Mouse (Mus musculus) MEL (cell line): ENCODE data around the gene Nampt. TPM values are rescaled to one million over a fixed set of nuclear protein-coding genes. Genes with fewer than 3 reads are reported as not detected.

Experiments
- DNase-seq: peaks from one replicate; pipeline ENCODE4 v3.0.0; 2011; ENCODE audit warnings: low read depth, low spot score
- H3K27ac ChIP-seq: 2 replicates; pipeline ENCODE4 v1.5.1; 2012; ENCODE audit warnings: low read depth, mild to moderate bottlenecking, control low read depth, low read length, moderate library complexity; ENCODE audit not compliant: control insufficient read depth
- H3K27me3 ChIP-seq, 2 experiments: fragments of 150-350 bp in 1 of 2; sonication (generic) in 1 of 2; 2 replicates each; pipeline ENCODE4 v1.6.1; 2012; ENCODE audit warnings: low read length in 2 of 2, mild to moderate bottlenecking in 2 of 2, improper control_type of control experiment in 1 of 2, moderate library complexity in 1 of 2; ENCODE audit not compliant: insufficient read depth in 2 of 2, control insufficient read depth in 1 of 2
- H3K36me3 ChIP-seq, 2 experiments: 2 replicates each; pipeline ENCODE4 v1.6.1; 2012 to 2014; ENCODE audit warnings: low read length in 2 of 2, improper control_type of control experiment in 1 of 2, inconsistent platforms in 1 of 2, mild to moderate bottlenecking in 1 of 2; ENCODE audit not compliant: insufficient read depth in 2 of 2, control insufficient read depth in 1 of 2
- H3K4me1 ChIP-seq, 2 experiments: fragments of 150-350 bp in 1 of 2; sonication (generic) in 1 of 2; 2 replicates each; pipeline ENCODE4 v1.6.1; 2012; ENCODE audit warnings: low read length in 2 of 2, improper control_type of control experiment in 1 of 2, mild to moderate bottlenecking in 1 of 2; ENCODE audit not compliant: insufficient read depth in 2 of 2, control insufficient read depth in 1 of 2
- H3K4me3 ChIP-seq, 2 experiments: fragments of 150-350 bp in 1 of 2; sonication (generic) in 1 of 2; 2 replicates each; pipeline ENCODE4 v1.5.1; 2012; ENCODE audit warnings: low read depth in 2 of 2, low read length in 2 of 2, mild to moderate bottlenecking in 2 of 2, moderate library complexity in 2 of 2, control low read depth in 1 of 2, improper control_type of control experiment in 1 of 2; ENCODE audit not compliant: control insufficient read depth in 1 of 2, insufficient read depth in 1 of 2
- H3K79me2 ChIP-seq: 2 replicates; pipeline ENCODE4 v1.6.1; 2012; ENCODE audit warnings: mild to moderate bottlenecking, low read length, moderate library complexity; ENCODE audit not compliant: control insufficient read depth, poor library complexity, insufficient read depth
- H3K9ac ChIP-seq: 2 replicates; pipeline ENCODE4 v1.6.1; 2012; ENCODE audit warnings: low read depth, mild to moderate bottlenecking, control low read depth, low read length, moderate library complexity; ENCODE audit not compliant: control insufficient read depth, poor library complexity, severe bottlenecking
- H3K9me3 ChIP-seq: fragments of 150-350 bp; sonication (generic); replicated peaks from 2 replicates; pipeline ENCODE4 v1.6.1; 2012; ENCODE audit warnings: mild to moderate bottlenecking, low read length, improper control_type of control experiment, moderate library complexity; ENCODE audit not compliant: insufficient read depth
- EP300 ChIP-seq, 2 experiments: IDR thresholded peaks; 2 replicates each; pipeline ENCODE4 v1.6.1; 2011; ENCODE audit warnings: improper control_type of control experiment in 2 of 2, low read length in 2 of 2, low read depth in 1 of 2, mild to moderate bottlenecking in 1 of 2
- ETS1 ChIP-seq: IDR thresholded peaks from 2 replicates; pipeline ENCODE4 v1.6.1; 2012; ENCODE audit warnings: low read depth, mild to moderate bottlenecking, inconsistent platforms, low read length, improper control_type of control experiment, moderate library complexity
- KAT2A ChIP-seq: conservative IDR thresholded peaks from 2 replicates; pipeline ENCODE4 v1.6.1; 2012; ENCODE audit warnings: low read depth, low read length, improper control_type of control experiment, inconsistent platforms
- MAFK ChIP-seq: IDR thresholded peaks from 2 replicates; pipeline ENCODE4 v1.6.1; 2011; ENCODE audit warnings: low read depth, mild to moderate bottlenecking, low read length, improper control_type of control experiment, borderline replicate concordance
- MAX ChIP-seq: IDR thresholded peaks from 2 replicates; pipeline ENCODE4 v1.6.1; 2011; ENCODE audit warnings: low read length, improper control_type of control experiment
- MAZ ChIP-seq: IDR thresholded peaks from 2 replicates; pipeline ENCODE4 v1.6.1; 2012; ENCODE audit warnings: low read depth, mild to moderate bottlenecking, inconsistent platforms, low read length, improper control_type of control experiment
- MEF2A ChIP-seq: IDR thresholded peaks from 2 replicates; pipeline ENCODE4 v1.6.1; 2014; ENCODE audit warnings: low read depth, mild to moderate bottlenecking, inconsistent platforms, low read length, improper control_type of control experiment; ENCODE audit not compliant: poor library complexity, insufficient replicate concordance, severe bottlenecking; ENCODE audit errors: extremely low read depth
- MXI1 ChIP-seq: IDR thresholded peaks from 2 replicates; pipeline ENCODE4 v1.6.1; 2011; ENCODE audit warnings: mild to moderate bottlenecking, low read depth, low read length, improper control_type of control experiment
- NELFE ChIP-seq: IDR thresholded peaks from 2 replicates; pipeline ENCODE4 v1.6.1; 2011; ENCODE audit warnings: low read depth, low read length, improper control_type of control experiment
- RAD21 ChIP-seq: IDR thresholded peaks from 2 replicates; pipeline ENCODE4 v1.6.1; 2011; ENCODE audit warnings: mild to moderate bottlenecking, low read depth, low read length, improper control_type of control experiment
- TCF12 ChIP-seq: IDR thresholded peaks from 2 replicates; pipeline ENCODE4 v1.6.1; 2014; ENCODE audit warnings: low read depth, mild to moderate bottlenecking, inconsistent platforms, low read length, improper control_type of control experiment, moderate library complexity
- UBTF ChIP-seq: IDR thresholded peaks from 2 replicates; pipeline ENCODE4 v1.6.1; 2012; ENCODE audit warnings: low read depth, mild to moderate bottlenecking, inconsistent platforms, low read length, improper control_type of control experiment, moderate library complexity, borderline replicate concordance; ENCODE audit not compliant: insufficient read depth
- USF1 ChIP-seq: IDR thresholded peaks from 2 replicates; pipeline ENCODE4 v1.6.1; 2014; ENCODE audit warnings: low read depth, mild to moderate bottlenecking, inconsistent platforms, low read length, improper control_type of control experiment, moderate library complexity
- USF2 ChIP-seq, 2 experiments: IDR thresholded peaks; 2 replicates each; pipeline ENCODE4 v1.6.1; 2011 to 2012; ENCODE audit warnings: improper control_type of control experiment in 2 of 2, low read length in 2 of 2, borderline replicate concordance in 1 of 2, inconsistent platforms in 1 of 2, low read depth in 1 of 2, mild to moderate bottlenecking in 1 of 2; ENCODE audit not compliant: insufficient read depth in 1 of 2
- polyA plus RNA-seq, 2 experiments: library from polyadenylated mRNA; stranded (reverse) in 1 of 2; unstranded in 1 of 2; fragments of >175 nt in 1 of 2; fragments of >200 nt in 1 of 2; gene quantifications; 2 replicates each; pipeline versions ENCODE4 v1.2.1 to v1.2.4; 2012; ENCODE audit warnings: low replicate concordance in 2 of 2, low read depth in 1 of 2; ENCODE audit not compliant: insufficient read length in 2 of 2, insufficient read depth in 1 of 2, missing spikeins in 1 of 2
- total RNA-seq: library from RNA; depleted of rRNA; stranded (reverse); fragments of 300-350 nt; gene quantifications from 2 replicates; pipeline ENCODE4 v1.2.3, GENCODE M21; 2012

Gene Nampt
- total and polyA plus RNA-seq, 3 experiments, result 23.0 to 74.6 (median 40.9) TPM

- no peaks in the 10 kb centered on the region for H3K27me3 ChIP-seq
- peaks cover 16 to 20% of the 10 kb centered on the region in 2 experiments for H3K4me1 ChIP-seq
- H3K4me3 ChIP-seq, result no peak overlapping the region
- H3K9me3 ChIP-seq, result no peaks in the 10 kb centered on the region
- no peak overlapping the region for H3K27ac ChIP-seq
- peaks cover 0 to 11% of the 10 kb centered on the region in 2 experiments; a peak in 2 of 4 replicates for H3K36me3 ChIP-seq
- no peak overlapping the region for H3K9ac ChIP-seq
- no peak for TF ChIP-seq MXI1
- TF ChIP-seq ETS1, result no peak
- TF ChIP-seq USF2 (IDR thresholded peaks at IDR 0.05; ENCODE audit: borderline replicate concordance in 1 of 2, insufficient read depth in 1 of 2, low read depth in 1 of 2, low read length in 2 of 2), result no peak
- TF ChIP-seq MAX, result no peak
- TF ChIP-seq USF1, result no peak
- no peak for TF ChIP-seq EP300 (IDR thresholded peaks at IDR 0.05; ENCODE audit: low read depth in 1 of 2, low read length in 2 of 2)
- TF ChIP-seq NELFE, result no peak
- no peak for TF ChIP-seq MAZ
- no peak for TF ChIP-seq KAT2A
- no peak for DNase-seq
- H3K79me2 ChIP-seq, result no peaks in the 10 kb centered on the region
Measured at GRCm38 (mm10) chr12:32801078-32801477, 18.3 kb upstream of the Nampt start.

GRCm38 (mm10) chr12:32805559-32805958 is 13.8 kb upstream of the Nampt start:
- Histone ChIP-seq H3K9ac (no peak overlapping the region), H3K9me3 (no peaks in the 10 kb centered on the region), H3K4me1 (peaks cover 6 to 15% of the 10 kb centered on the region in 2 experiments), H3K4me3 (no peak overlapping the region), H3K36me3 (peaks cover 0 to 7% of the 10 kb centered on the region in 2 experiments; a peak in 2 of 4 replicates), H3K27ac (no peak overlapping the region), H3K79me2 (no peaks in the 10 kb centered on the region), H3K27me3 (no peaks in the 10 kb centered on the region)
- TF ChIP-seq MEF2A (peak; percentile 85; the same call in 1 of the 2 replicates), UBTF (no peak), EP300 (IDR thresholded peaks at IDR 0.05; ENCODE audit: low read depth in 1 of 2, low read length in 2 of 2) (peak in 1 of 2 experiments; percentile 57; a peak in 2 of 4 replicates), TCF12 (0 out of 2 replicates have a peak, but pooled peaks have one; percentile 29), ETS1 (peak; percentile 39; the same call in 1 of the 2 replicates), MAFK (no peak), RAD21 (no peak)
- DNase-seq, result no peak
